Mouse (Mus musculus): ENCODE data around the gene S100a6. TPM values are rescaled to one million over a fixed set of nuclear protein-coding genes. Genes with fewer than 3 reads are reported as not detected.

The S100a6 gene
- polyA plus RNA-seq, 1 experiment from 2014 or later: 25.0 TPM

GRCm38 (mm10) chr3:90638511-90639275 is 26.0 kb downstream of the S100a6 start:
- no peaks in the 10 kb centered on the region for H3K27me3 ChIP-seq
- H3K27ac ChIP-seq: no peak overlapping the region
- H3K4me2 ChIP-seq (replicated peaks): no peak overlapping the region
- H3K9me3 ChIP-seq: no peaks in the 10 kb centered on the region
- WGBS: 64% methylated on average over 1 of the region's 1 CpGs
- no peak overlapping the region for H3K9ac ChIP-seq (replicated peaks)
- no peak for ATAC-seq
- no peaks in the 10 kb centered on the region for H3K36me3 ChIP-seq
- no peak overlapping the region for H3K4me3 ChIP-seq (replicated peaks)
- H3K4me1 ChIP-seq (replicated peaks): no peaks in the 10 kb centered on the region

GRCm38 (mm10) chr3:90639511-90640154 is 27.0 kb downstream of the S100a6 start:
- Histone ChIP-seq H3K27me3 (no peaks in the 10 kb centered on the region), H3K4me2 (replicated peaks) (no peak overlapping the region), H3K4me1 (replicated peaks) (no peaks in the 10 kb centered on the region), H3K4me3 (replicated peaks) (no peak overlapping the region), H3K9ac (replicated peaks) (no peak overlapping the region), H3K9me3 (no peaks in the 10 kb centered on the region), H3K27ac (no peak overlapping the region), H3K36me3 (no peaks in the 10 kb centered on the region)
- 53% methylated on average over 7 of the region's 7 CpGs for WGBS
- ATAC-seq: no peak

GRCm38 (mm10) chr3:90640981-90641380 is 28.3 kb downstream of the S100a6 start:
- H3K4me2 ChIP-seq (replicated peaks): no peak overlapping the region
- no peaks in the 10 kb centered on the region for H3K4me1 ChIP-seq (replicated peaks)
- no peaks in the 10 kb centered on the region for H3K9me3 ChIP-seq
- no peak overlapping the region for H3K4me3 ChIP-seq (replicated peaks)
- no peaks in the 10 kb centered on the region for H3K36me3 ChIP-seq
- H3K27me3 ChIP-seq: no peaks in the 10 kb centered on the region
- WGBS: 87% methylated on average over 7 of the region's 7 CpGs
- ATAC-seq: no peak
- no peak overlapping the region for H3K9ac ChIP-seq (replicated peaks)
- no peak overlapping the region for H3K27ac ChIP-seq

- no peak overlapping the region for H3K4me2 ChIP-seq (replicated peaks)
- no peaks in the 10 kb centered on the region for H3K27me3 ChIP-seq
- WGBS: 54% methylated on average over 3 of the region's 3 CpGs
- H3K36me3 ChIP-seq: no peaks in the 10 kb centered on the region
- H3K9ac ChIP-seq (replicated peaks): no peak overlapping the region
- H3K27ac ChIP-seq: no peak overlapping the region
- no peaks in the 10 kb centered on the region for H3K9me3 ChIP-seq
- no peak overlapping the region for H3K4me3 ChIP-seq (replicated peaks)
- no peak for ATAC-seq
- H3K4me1 ChIP-seq (replicated peaks): no peaks in the 10 kb centered on the region
These were observed 31.5 kb downstream of the S100a6 start for GRCm38 (mm10) chr3:90644220-90644619.

- H3K9me3 ChIP-seq: no peaks in the 10 kb centered on the region
- ATAC-seq: no peak
- no peaks in the 10 kb centered on the region for H3K4me1 ChIP-seq (replicated peaks)
These were observed 34.6 kb downstream of the S100a6 start for GRCm38 (mm10) chr3:90647291-90647690.

GRCm38 (mm10) chr3:90648981-90649380 is 36.3 kb downstream of the S100a6 start:
- no peaks in the 10 kb centered on the region for H3K4me1 ChIP-seq (replicated peaks)
- no peaks in the 10 kb centered on the region for H3K27me3 ChIP-seq
- H3K9me3 ChIP-seq: no peaks in the 10 kb centered on the region
- H3K4me3 ChIP-seq (replicated peaks): no peak overlapping the region
- no peak for ATAC-seq
- H3K9ac ChIP-seq (replicated peaks): no peak overlapping the region
- H3K4me2 ChIP-seq (replicated peaks): no peak overlapping the region
- no peaks in the 10 kb centered on the region for H3K36me3 ChIP-seq
- no peak overlapping the region for H3K27ac ChIP-seq

More at GRCm38 (mm10) chr3:90647291-90647690, 34.6 kb downstream of the S100a6 start:
- no peaks in the 10 kb centered on the region for H3K27me3 ChIP-seq
- 84% methylated on average over 1 of the region's 1 CpGs for WGBS
- no peak overlapping the region for H3K27ac ChIP-seq
- H3K4me2 ChIP-seq (replicated peaks): no peak overlapping the region
- H3K9ac ChIP-seq (replicated peaks): no peak overlapping the region
- no peak overlapping the region for H3K4me3 ChIP-seq (replicated peaks)
- no peaks in the 10 kb centered on the region for H3K36me3 ChIP-seq

GRCm38 (mm10) chr3:90649832-90650231 is 37.1 kb downstream of the S100a6 start:
- Histone ChIP-seq H3K4me2 (replicated peaks) (no peak overlapping the region), H3K27ac (no peak overlapping the region), H3K9me3 (no peaks in the 10 kb centered on the region), H3K4me3 (replicated peaks) (no peak overlapping the region), H3K4me1 (replicated peaks) (no peaks in the 10 kb centered on the region), H3K36me3 (no peaks in the 10 kb centered on the region), H3K9ac (replicated peaks) (no peak overlapping the region), H3K27me3 (no peaks in the 10 kb centered on the region)
- ATAC-seq: no peak
- 94% methylated on average over 2 of the region's 2 CpGs for WGBS

- peak; percentile 90 for ATAC-seq
- 39% methylated on average over 5 of the region's 5 CpGs for WGBS
These were observed 40.3 kb downstream of the S100a6 start for GRCm38 (mm10) chr3:90652878-90653508.

GRCm38 (mm10) chr3:90653717-90654116 is 41.0 kb downstream of the S100a6 start, which contains the start of gene S100a7a:
S100a7a (plus strand) TSS chr3:90654017.
- H3K36me3 ChIP-seq: no peaks in the 10 kb centered on the region
- H3K4me2 ChIP-seq (replicated peaks): no peak within 1 kb of the TSS
- H3K4me3 ChIP-seq (replicated peaks): no peak within 1 kb of the TSS
- no peak for ATAC-seq
- H3K9ac ChIP-seq (replicated peaks): no peak within 1 kb of the TSS
- no peaks in the 10 kb centered on the region for H3K4me1 ChIP-seq (replicated peaks)
- H3K27ac ChIP-seq: no peak within 1 kb of the TSS
- H3K27me3 ChIP-seq: no peaks in the 10 kb centered on the region
- H3K9me3 ChIP-seq: no peaks in the 10 kb centered on the region

More at GRCm38 (mm10) chr3:90652878-90653508, 40.3 kb downstream of the S100a6 start:
- no peaks in the 10 kb centered on the region for H3K4me1 ChIP-seq (replicated peaks)
- no peak overlapping the region for H3K9ac ChIP-seq (replicated peaks)
- no peaks in the 10 kb centered on the region for H3K36me3 ChIP-seq
- H3K27me3 ChIP-seq: no peaks in the 10 kb centered on the region
- H3K27ac ChIP-seq: no peak overlapping the region
- H3K4me2 ChIP-seq (replicated peaks): no peak overlapping the region
- H3K9me3 ChIP-seq: no peaks in the 10 kb centered on the region
- H3K4me3 ChIP-seq (replicated peaks): no peak overlapping the region

- 76% methylated on average over 4 of the region's 4 CpGs for WGBS
- H3K36me3 ChIP-seq: no peaks in the 10 kb centered on the region
- no peak for ATAC-seq
- H3K4me3 ChIP-seq (replicated peaks): no peak overlapping the region
- no peak overlapping the region for H3K9ac ChIP-seq (replicated peaks)
- H3K4me1 ChIP-seq (replicated peaks): no peaks in the 10 kb centered on the region
- H3K9me3 ChIP-seq: no peaks in the 10 kb centered on the region
- H3K27ac ChIP-seq: no peak overlapping the region
- H3K4me2 ChIP-seq (replicated peaks): no peak overlapping the region
- H3K27me3 ChIP-seq: no peaks in the 10 kb centered on the region
These were observed 44.7 kb downstream of the S100a6 start for GRCm38 (mm10) chr3:90657405-90657804.

GRCm38 (mm10) chr3:90659364-90660044 is 46.8 kb downstream of the S100a6 start:
- Histone ChIP-seq H3K27ac (no peak overlapping the region), H3K27me3 (no peaks in the 10 kb centered on the region), H3K4me2 (replicated peaks) (no peak overlapping the region), H3K9ac (replicated peaks) (no peak overlapping the region), H3K4me1 (replicated peaks) (no peaks in the 10 kb centered on the region), H3K4me3 (replicated peaks) (no peak overlapping the region), H3K9me3 (no peaks in the 10 kb centered on the region), H3K36me3 (no peaks in the 10 kb centered on the region)
- ATAC-seq: no peak

- 91% methylated on average over 2 of the region's 2 CpGs for WGBS
- no peaks in the 10 kb centered on the region for H3K4me1 ChIP-seq (replicated peaks)
- no peaks in the 10 kb centered on the region for H3K9me3 ChIP-seq
- H3K4me2 ChIP-seq (replicated peaks): no peak overlapping the region
- no peaks in the 10 kb centered on the region for H3K27me3 ChIP-seq
- H3K9ac ChIP-seq (replicated peaks): no peak overlapping the region
- no peaks in the 10 kb centered on the region for H3K36me3 ChIP-seq
- no peak overlapping the region for H3K27ac ChIP-seq
- no peak for ATAC-seq
- H3K4me3 ChIP-seq (replicated peaks): no peak overlapping the region
These were observed 51.5 kb downstream of the S100a6 start for GRCm38 (mm10) chr3:90664219-90664618.

Data from midbrain, embryonic 13.5 days (tissue).